Comparison of ENCODE assay signal across 8 mouse cellular contexts in genomic region chr4:59801489-59801888, GRCm38 (mm10). TPM values are rescaled to one million over a fixed set of nuclear protein-coding genes. Genes with fewer than 3 reads are reported as not detected.
DNase-seq lines count a peak whose midpoint lies in the region; ATAC-seq and TF ChIP-seq lines count a peak whose summit lies in the region.

Inip (minus strand) TSS chr4:59801589.

- no peak for TF ChIP-seq EP300 in liver, embryonic 14.5 days (IDR thresholded peaks at IDR 0.05; ENCODE audit: low read depth)

- no peak within 1 kb of the TSS for H3K27ac ChIP-seq in kidney, postnatal 0 days
- no peak within 1 kb of the TSS for H3K27ac ChIP-seq in bone marrow, adult 2 months (ENCODE audit: control insufficient read depth, insufficient read depth, low read depth, low read length, poor library complexity)
- no peak within 1 kb of the TSS for H3K27ac ChIP-seq in hindbrain, embryonic 11.5 days (ENCODE audit: low read depth, low read length)
- peak within 1 kb of the TSS; percentile 55; the same call in 1 of the 2 replicates for H3K27ac ChIP-seq in liver, embryonic 14.5 days

- TF ChIP-seq CTCF in kidney, postnatal 0 days (IDR thresholded peaks at IDR 0.05; ENCODE audit: low read depth) = no peak
- TF ChIP-seq CTCF in bone marrow, adult 2 months (IDR thresholded peaks at IDR 0.05; ENCODE audit: control insufficient read depth, insufficient read depth, low read length) = no peak
- TF ChIP-seq CTCF in liver, embryonic 14.5 days (IDR thresholded peaks at IDR 0.05; ENCODE audit: low read depth) = no peak

- no peaks in the 10 kb centered on the region for H3K9me3 ChIP-seq in kidney, postnatal 0 days (replicated peaks; ENCODE audit: low read length)
- no peaks in the 10 kb centered on the region for H3K9me3 ChIP-seq in hindbrain, embryonic 11.5 days (ENCODE audit: control insufficient read depth, low read length)
- H3K9me3 ChIP-seq in liver, embryonic 14.5 days (ENCODE audit: control insufficient read depth, low read length) = no peaks in the 10 kb centered on the region

- no peak for DNase-seq in kidney, postnatal 0 days (ENCODE audit: low spot score)
- no peak for DNase-seq in kidney, adult 18-20 months
- no peak for DNase-seq in hindbrain, embryonic 11.5 days (ENCODE audit: low spot score)
- DNase-seq in liver, embryonic 14.5 days (ENCODE audit: low read depth in 3 of 3, low spot score in 3 of 3) = no peak
- DNase-seq in testis, postnatal 10 days (ENCODE audit: low spot score) = no peak
- DNase-seq in spleen, postnatal 36 days (ENCODE audit: low spot score in 2 of 2) = no peak
- no peak for DNase-seq in cerebellum, postnatal 10 days

- no peak within 1 kb of the TSS for H3K4me2 ChIP-seq in kidney, postnatal 0 days (ENCODE audit: low read length)
- no peak within 1 kb of the TSS for H3K4me2 ChIP-seq in hindbrain, embryonic 11.5 days (replicated peaks; ENCODE audit: low read depth, low read length)
- H3K4me2 ChIP-seq in liver, embryonic 14.5 days (ENCODE audit: low read depth) = no peak within 1 kb of the TSS; the same call in 1 of the 2 replicates

- TF ChIP-seq POLR2A in bone marrow, adult 2 months (IDR thresholded peaks at IDR 0.05; ENCODE audit: borderline replicate concordance, control insufficient read depth, low read depth, low read length) = no peak

- H3K4me3 ChIP-seq in kidney, postnatal 0 days (replicated peaks; ENCODE audit: low read depth, low read length) = no peak within 1 kb of the TSS
- H3K4me3 ChIP-seq in bone marrow, adult 2 months (replicated peaks; ENCODE audit: control insufficient read depth, low read depth, low read length) = no peak within 1 kb of the TSS
- H3K4me3 ChIP-seq in hindbrain, embryonic 11.5 days (ENCODE audit: low read depth, low read length) = no peak within 1 kb of the TSS
- no peak within 1 kb of the TSS for H3K4me3 ChIP-seq in liver, embryonic 14.5 days (ENCODE audit: insufficient read depth in 1 of 2, low read depth in 2 of 2, low read length in 2 of 2)

- H3K36me3 ChIP-seq in kidney, postnatal 0 days (ENCODE audit: insufficient read depth, low read length) = no peaks in the 10 kb centered on the region
- H3K36me3 ChIP-seq in hindbrain, embryonic 11.5 days (ENCODE audit: control insufficient read depth, insufficient read depth, low read length) = no peaks in the 10 kb centered on the region
- H3K36me3 ChIP-seq in liver, embryonic 14.5 days (replicated peaks; ENCODE audit: control insufficient read depth, insufficient read depth, low read depth) = no peaks in the 10 kb centered on the region

- no peak within 1 kb of the TSS for H3K9ac ChIP-seq in kidney, postnatal 0 days (ENCODE audit: low read depth, low read length)
- H3K9ac ChIP-seq in hindbrain, embryonic 11.5 days (ENCODE audit: low read depth, low read length) = no peak within 1 kb of the TSS
- 0 out of 2 replicates have a peak within 1 kb of the TSS, but pooled peaks have one; percentile 6 for H3K9ac ChIP-seq in liver, embryonic 14.5 days (replicated peaks)

- no peaks in the 10 kb centered on the region for H3K27me3 ChIP-seq in kidney, postnatal 0 days (ENCODE audit: insufficient read depth, low read length)
- no peaks in the 10 kb centered on the region for H3K27me3 ChIP-seq in hindbrain, embryonic 11.5 days (ENCODE audit: control insufficient read depth, insufficient read depth, low read length)
- H3K27me3 ChIP-seq in liver, embryonic 14.5 days (ENCODE audit: control insufficient read depth, insufficient read depth, low read length) = no peaks in the 10 kb centered on the region

- ATAC-seq in kidney, postnatal 0 days (replicated peaks; ENCODE audit: low FRiP score, low read depth) = no peak
- no peak for ATAC-seq in hindbrain, embryonic 11.5 days (ENCODE audit: low FRiP score)
- no peak for ATAC-seq in liver, embryonic 14.5 days (ENCODE audit: insufficient read depth)

- peaks cover 2% of the 10 kb centered on the region; the same call in 1 of the 2 replicates for H3K4me1 ChIP-seq in kidney, postnatal 0 days (replicated peaks; ENCODE audit: insufficient read depth, low read length)
- peaks cover 2% of the 10 kb centered on the region for H3K4me1 ChIP-seq in bone marrow, adult 2 months (ENCODE audit: control insufficient read depth, insufficient read depth, low read length)
- no peaks in the 10 kb centered on the region for H3K4me1 ChIP-seq in hindbrain, embryonic 11.5 days (replicated peaks; ENCODE audit: control insufficient read depth, insufficient read depth, low read length)
- peaks cover 15 to 26% of the 10 kb centered on the region in 2 experiments for H3K4me1 ChIP-seq in liver, embryonic 14.5 days (replicated peaks; ENCODE audit: control insufficient read depth in 2 of 2, insufficient read depth in 2 of 2, low read length in 1 of 2)

RNA-seq across cellular contexts. Expression of gene Inip, which starts in this region (rescaled TPM):
- 40.2 and 45.3 TPM in 2 replicates for polyA plus RNA-seq in kidney, postnatal 0 days (2015; fragmentation: Nextera tagmentation; extraction: Ambion mirVana)
- 10.7 and 27.6 TPM in 2 replicates for polyA plus RNA-seq in bone marrow, adult 2 months (2011; ENCODE audit: insufficient read depth, insufficient read length, low replicate concordance, missing spikeins)
- 94.3 and 105 TPM in 2 replicates for polyA plus RNA-seq in hindbrain, embryonic 11.5 days (2014; fragmentation: Nextera tagmentation; extraction: Ambion mirVana)
- 4.9 and 8.1 TPM in 2 replicates for polyA plus RNA-seq in liver, embryonic 14.5 days (2012; rRNA removed)
- 16.7 and 17.0 TPM in 2 replicates for polyA plus RNA-seq in liver, embryonic 14.5 days (2014; fragmentation: Nextera tagmentation; extraction: Ambion mirVana)
